Mouse (Mus musculus) T-helper 17 cell (primary cell): ENCODE data around the gene Rdh16f1.

Experiments used
- in situ Hi-C, 2 experiments: fragments of 300-600 bp; cut with MboI, MseI; formaldehyde crosslinking; loops; 1 replicate in 1 of 2; 2 replicates in 1 of 2; pipeline ENCODE4 v1.15.1; 2025; ENCODE audit warnings: high pct_unique_total_duplicates in 2 of 2

Rdh16f1 gene

DNA sequence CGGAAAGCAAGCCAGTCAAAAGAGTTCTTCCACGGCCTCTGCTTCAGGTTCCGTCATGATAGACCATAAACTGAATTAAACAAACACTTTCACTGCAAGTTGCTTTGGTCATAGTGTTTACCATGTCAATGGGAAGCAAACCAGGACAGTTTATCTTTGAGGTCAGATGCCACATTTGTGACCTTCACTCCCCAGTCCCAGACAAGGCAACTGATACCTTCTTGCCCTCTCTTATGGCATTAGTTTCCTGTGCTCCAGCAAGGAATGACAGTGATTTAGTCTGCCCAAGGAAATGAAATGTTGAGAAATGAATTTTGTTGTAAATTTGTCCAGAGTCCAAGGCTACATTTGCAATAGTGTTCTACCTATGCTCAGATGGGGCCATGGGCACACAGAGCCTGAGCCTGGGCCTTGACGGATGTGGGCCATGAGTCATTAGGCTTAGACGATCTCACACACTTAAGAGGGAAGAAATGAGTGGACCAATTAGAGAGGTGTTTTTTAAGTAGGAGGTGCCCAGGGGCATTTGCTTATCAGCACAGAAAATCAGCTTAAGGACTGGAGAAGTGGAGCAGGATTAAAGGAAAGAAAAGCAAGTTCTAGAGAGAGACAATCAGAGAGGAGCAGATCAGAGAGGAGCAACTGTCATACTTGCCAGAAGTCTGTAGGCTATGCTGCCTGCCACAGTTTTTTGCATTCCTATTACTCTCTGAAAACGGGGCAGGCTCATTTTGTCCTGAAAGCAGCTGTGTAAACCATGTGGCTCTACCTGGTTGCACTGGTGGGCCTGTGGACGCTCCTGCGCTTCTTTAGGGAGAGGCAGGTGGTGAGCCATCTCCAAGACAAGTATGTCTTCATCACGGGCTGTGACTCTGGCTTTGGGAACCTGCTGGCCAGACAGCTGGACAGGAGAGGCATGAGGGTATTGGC lies at the start of gene Rdh16f1, which contains the start of gene Rdh1:
Gene Rdh16f1, plus strand, starts transcription at position 607 of the 930 bp plus-strand sequence.
Gene Rdh1, plus strand, starts transcription at position 541 of the 930 bp plus-strand sequence.
- in situ Hi-C loops: loop anchor here in 1 of 2 experiments (10.0 kb wide), 1 partner anchor 825 kb away; no protein-coding TSS in a partner anchor

DNA sequence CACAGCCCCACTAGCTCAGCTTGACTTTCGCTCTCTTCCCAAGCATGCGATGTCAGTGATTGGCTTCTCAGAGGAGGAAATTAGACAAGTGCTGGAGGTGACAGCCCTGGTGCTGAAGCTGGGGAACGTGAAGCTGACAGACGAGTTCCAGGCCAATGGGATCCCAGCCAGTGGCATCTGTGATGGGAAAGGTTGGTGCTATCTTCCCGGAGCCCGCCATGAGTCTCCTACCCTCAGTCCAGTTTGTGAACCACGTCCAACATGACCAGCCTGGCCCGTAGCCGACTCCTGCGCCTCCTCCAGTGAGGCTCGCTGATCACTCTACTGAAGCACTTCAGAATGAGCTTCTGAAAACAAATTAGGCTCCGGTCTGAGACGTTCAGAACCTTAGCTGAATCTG lies 49.3 kb upstream of the Rdh16f1 start:
- in situ Hi-C loops: no loop called here

DNA sequence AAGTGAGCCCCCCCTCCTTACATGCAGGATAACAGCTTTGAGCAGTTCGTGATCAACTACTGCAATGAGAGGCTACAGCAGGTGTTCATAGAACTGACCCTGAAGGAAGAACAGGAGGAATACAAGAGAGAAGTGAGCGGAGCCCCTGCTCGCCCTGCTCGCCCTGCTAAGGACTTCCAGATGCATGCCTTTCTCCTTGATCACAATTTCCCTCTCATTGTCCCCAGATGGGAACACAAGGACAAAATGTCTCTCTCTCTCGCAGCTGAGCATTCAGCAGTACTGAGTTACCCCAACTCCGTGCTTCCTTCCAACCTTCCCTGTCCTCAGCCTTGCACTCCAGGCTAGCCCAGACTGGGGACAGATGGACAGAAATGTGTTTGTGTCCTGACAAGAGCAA lies 46.9 kb upstream of the Rdh16f1 start:
- in situ Hi-C loops: no loop called here

DNA sequence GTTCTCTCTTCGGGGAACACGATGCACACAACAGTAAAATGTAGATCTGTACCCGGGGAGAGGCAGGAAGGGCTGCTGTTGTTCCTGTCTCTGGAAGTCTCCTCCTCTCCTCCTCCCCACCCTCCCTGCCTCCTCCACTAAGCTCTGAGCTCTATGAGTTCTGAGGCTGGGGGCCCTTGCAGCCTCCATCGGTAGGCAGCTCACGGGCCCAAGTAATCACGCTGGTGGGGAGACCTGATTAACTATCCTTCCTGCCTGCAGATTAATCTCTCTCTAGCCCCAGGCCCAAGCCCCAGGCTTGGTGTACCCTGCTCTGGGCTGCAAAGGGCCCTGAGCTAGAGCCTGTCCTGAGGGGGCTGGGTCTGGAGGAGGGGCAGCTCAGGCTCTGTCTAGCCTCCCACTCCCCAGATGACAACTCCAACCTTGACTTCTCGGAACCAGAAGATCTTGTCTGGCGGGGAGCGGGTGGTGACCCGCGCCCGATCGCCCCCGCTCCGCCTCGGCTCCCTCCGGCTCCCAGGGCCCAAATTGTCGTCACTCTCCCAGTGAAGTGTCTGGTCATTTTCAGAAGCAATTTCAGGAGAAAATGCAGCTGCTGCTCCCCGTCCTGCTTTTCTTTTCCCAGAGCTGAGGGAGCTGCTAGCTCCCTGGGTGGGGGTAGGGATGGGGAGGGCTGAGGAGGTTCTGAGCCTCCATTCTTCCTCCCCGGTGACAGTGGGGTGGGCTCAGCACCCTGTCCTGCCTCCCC lies 37.7 kb upstream of the Rdh16f1 start:
- in situ Hi-C loops: no loop called here

DNA sequence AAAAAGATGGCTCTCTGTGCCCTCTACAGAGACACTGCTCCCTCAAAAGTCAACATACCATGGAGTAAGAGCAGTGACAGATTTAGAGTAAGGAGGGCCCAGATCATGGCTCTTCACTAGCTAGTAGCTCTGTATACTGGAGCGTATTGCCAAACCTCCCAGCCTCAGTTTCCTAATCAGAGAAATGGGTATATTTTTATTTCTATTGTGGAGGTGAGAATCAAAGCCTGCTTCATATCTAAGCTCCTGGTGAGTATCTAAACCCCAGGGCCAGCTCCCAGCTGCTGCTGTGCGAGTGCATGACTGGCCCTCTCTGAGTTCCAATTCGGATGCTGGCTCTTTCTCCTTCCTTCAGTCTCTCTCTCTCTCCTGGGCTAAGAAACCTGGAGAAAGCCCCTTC lies 35.4 kb upstream of the Rdh16f1 start, which contains the start of gene Tac2:
Gene Tac2, plus strand, starts transcription at position 301 of the 400 bp plus-strand sequence.
- in situ Hi-C loops: no loop called here

DNA sequence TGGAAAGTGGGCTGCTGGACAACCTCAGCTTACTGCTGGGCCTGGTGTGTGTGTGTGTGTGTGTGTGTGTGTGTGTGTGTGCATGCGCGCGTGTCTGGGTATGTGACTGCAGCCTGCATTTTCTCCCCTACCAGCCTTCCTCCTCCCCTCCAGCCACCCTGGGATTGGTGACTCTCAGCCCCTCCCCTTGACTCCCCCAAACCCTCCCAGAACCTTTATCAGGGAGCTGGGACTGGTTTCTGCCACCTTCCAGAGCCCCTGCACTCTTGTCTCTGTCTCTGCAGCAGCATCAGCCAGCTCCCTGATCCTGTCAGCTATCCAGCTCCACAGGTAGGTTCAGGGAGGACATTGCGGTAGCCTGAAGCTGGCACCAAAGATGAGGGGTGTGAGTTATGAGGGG lies 34.5 kb upstream of the Rdh16f1 start:
- in situ Hi-C loops: no loop called here

DNA sequence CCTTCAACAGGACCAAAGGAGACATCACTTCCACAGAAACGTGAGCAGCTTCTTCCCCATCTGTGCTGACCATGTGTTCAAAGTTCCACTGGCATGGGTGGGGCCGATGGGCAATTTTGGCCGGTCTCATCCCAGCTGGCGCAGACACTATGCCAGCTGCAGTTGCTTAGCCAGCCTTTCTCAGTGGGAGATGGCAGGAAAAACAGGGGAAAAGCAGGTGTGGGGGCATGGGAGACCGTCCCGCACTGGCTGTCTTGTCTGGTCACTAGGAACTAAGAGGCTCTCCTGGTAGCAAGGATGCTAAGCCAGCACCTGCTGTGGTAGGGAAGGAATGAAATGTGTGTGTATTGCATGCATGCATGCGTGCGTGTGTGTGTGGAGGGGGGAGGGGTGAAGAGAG lies 31.1 kb upstream of the Rdh16f1 start:
- in situ Hi-C loops: no loop called here

DNA sequence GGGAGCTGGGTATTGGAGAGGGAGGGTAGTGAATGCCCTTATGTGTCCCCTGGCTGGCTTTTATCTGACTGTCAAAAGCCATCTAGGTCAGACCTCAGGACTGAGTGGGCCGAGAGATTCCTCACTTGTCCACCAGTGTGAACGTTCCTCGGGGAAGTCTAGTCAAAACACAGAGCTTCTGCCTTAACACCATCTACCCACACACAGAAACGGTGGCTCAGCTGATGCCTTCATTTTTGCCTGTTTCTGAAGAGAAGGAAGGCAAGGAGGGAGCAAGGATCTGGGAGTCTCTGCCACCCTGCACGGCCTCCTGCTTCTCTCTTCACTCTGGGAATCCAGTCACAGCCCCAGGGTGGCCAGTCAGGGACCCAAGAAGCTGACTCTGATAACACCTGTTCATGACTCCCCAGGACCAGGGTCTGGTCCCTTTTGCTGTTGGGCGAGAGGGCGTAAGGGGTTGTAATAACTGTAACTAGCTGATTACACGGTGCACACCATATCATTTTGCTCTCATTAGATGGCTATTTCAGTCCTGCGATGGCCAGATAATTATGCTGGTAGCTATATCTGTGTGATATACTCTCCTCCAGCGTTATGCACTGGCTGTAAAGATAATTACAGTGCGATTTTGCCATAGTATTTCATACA lies 29.2 kb upstream of the Rdh16f1 start:
- in situ Hi-C loops: no loop called here

DNA sequence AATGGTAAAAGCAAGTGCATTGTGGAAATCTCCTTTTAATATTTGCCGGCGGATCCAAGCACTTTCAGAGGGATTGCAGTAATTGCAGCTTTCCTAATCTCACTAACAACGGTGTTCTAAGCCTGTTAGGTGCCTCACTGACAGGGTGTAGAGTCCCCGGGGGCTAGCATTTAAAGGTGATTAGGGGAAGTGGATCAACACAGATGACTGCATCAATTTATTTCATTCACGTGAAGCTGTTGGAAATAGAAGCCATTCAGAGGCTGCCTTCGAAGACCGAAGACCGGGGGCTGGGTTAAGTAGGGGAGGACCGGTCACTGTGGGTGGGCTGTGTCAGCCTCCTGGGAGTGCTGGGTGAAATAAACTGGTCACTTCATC lies 28.7 kb upstream of the Rdh16f1 start:
- in situ Hi-C loops: no loop called here

DNA sequence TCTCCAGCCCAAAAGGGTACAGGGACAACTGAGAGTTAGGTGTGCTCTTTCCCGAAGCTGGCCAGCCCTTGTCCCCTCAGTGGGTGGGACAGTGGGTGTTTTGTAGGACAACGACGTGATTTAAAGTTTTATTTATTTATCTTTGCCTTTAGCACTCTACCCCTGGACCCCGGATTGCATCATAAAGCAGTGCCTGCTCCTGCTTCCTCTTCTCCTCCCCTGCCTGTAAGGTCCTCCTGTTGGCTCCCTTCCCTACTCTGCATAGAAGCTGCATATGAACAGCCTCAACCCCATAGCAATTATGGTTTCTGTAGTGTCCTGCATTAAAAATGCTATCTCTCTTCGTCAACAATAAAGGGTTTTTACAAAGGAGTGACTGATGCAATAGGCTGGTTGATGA lies 28.2 kb upstream of the Rdh16f1 start:
- in situ Hi-C loops: no loop called here

DNA sequence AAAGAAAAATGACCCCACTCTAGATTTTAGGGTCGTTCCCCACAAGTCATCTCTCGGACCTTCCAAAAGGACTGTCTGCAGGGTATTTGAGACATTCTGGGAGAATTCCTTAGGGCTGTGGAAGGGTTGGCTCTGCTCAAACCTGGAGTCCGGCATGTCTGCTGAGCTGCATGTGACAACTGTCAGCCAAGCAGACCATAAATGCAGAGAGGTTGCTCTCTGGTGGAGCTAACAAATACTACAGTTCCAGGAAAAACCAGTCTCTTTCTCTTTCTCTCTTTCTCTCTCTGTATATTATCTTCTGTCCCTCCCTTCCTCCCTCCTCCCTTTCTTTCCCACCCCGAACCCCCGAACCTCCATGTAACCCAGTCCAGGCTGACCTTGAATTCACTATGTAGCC lies 25.2 kb upstream of the Rdh16f1 start:
- in situ Hi-C loops: no loop called here

DNA sequence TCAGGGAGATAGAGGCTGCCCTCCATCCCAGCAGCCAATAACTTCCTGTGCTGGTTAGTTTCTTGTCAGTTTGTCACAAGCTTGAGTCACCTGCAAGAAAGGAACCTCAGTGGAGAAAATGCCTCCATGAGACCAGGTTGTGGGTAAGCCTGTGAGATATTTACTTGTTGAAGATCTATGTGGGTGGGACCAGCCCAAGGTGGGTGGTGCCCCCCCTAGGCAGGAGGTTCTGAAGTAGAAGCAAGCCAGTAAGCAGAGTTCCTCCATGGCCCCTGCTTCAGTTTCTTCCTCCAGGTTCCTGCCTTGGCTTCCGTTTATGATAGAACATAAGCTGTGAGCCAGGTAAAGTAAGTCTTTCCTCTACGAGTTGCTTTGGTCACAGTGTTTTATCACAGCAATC lies 23.3 kb upstream of the Rdh16f1 start:
- in situ Hi-C loops: no loop called here

DNA sequence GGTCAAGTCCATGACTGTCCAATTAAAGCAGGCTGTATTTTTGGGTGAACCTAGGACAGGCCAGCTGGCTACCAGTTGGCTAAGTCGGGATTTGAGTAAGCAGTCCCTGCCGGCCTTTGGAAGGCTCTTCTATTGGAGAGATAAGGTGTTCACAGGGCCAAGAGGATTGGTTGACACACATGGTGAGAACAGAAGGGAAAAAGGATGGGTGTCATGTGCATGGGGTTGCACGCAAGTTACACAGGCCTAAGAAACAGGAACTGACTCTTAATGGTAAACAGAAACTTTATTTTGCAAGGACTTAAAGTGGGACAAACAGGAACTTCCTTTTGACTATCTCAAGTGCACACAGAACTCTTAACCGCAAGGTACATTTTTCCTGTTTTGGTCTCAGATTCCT lies 22.7 kb upstream of the Rdh16f1 start:
- in situ Hi-C loops: no loop called here

DNA sequence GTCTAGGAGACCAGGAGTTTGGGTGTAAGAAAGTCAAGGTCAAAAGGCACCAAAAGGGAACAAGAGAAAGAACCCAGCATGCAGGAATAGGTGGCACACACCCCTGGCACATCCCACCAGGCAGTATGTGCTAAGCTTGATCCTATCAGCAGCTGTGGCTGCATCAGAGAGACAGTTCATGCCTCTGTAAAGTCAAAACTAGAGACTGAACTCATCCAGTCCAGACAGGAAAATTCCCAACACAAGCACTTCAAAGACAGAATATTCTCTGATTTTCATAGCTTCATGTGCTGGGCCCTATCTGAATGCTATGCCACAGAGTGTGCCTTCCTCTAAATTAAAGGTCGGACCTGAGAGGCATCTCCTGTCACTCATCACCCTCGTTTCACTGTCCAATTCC lies 22.0 kb upstream of the Rdh16f1 start:
- in situ Hi-C loops: no loop called here

DNA sequence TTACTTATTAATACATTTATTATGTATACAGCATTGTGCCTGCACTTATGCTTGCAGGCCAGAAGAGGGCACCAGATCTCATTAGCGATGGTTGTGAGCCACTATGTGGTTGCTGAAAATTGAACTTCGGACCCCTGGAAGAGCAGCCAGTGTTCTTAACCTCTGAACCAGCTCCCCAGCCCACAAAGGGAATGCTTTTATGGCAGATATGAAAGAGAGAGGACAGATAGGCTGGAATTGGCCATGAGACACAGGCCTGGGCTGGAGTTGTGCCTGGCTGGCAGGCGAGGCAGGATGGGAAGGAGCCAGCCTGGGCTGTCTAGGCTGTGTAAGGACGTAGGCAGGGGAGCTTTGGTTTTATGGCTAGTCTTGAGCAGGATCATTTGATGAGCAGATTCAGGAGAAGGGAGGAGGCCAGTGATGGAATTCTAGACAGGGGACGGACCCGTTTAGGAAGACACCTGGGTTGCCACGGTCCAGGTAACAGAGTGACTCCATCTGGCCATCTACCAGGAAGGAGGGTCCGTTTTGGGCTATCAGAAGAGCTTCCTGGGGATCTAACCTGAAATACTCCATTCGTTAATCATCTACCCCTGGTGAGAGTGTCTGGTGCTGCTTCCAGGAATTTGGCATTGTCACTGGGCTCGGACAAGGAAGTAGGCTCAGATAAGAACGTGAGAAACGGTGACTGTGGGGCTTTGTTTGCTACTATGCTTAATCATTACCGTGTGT lies 21.3 kb upstream of the Rdh16f1 start:
- in situ Hi-C loops: no loop called here

DNA sequence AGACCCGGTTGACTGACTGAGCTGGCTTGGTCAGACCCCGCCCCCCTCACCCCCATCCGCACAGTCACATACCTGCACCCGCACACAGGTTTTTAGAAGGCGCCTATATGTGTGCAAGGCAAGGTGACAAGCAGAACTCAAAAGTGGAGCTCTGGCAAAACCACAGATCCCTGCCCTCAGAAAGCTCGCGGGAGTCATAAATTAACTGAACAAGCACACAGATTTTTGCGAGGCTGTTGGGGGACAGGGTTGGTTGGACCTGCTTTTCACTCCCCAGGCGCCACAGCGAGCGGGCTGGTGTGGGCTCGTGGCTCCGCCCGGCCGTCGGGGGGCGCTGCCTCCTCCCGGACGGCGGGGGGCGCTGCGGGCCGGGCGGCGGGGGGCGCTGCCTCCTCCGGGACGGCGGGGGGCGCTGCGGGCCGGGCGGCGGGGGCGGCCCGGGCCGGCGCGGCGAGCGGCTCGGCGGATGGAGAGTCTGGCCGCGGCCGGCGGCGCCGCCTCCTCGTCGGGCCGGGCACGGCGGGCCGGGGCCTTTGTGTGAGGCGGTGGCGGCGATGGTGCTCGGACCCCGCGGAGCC lies 20.4 kb upstream of the Rdh16f1 start, which contains the start of gene Zbtb39:
Gene Zbtb39, plus strand, starts transcription at position 456 of the 578 bp plus-strand sequence.
- in situ Hi-C loops: no loop called here

DNA sequence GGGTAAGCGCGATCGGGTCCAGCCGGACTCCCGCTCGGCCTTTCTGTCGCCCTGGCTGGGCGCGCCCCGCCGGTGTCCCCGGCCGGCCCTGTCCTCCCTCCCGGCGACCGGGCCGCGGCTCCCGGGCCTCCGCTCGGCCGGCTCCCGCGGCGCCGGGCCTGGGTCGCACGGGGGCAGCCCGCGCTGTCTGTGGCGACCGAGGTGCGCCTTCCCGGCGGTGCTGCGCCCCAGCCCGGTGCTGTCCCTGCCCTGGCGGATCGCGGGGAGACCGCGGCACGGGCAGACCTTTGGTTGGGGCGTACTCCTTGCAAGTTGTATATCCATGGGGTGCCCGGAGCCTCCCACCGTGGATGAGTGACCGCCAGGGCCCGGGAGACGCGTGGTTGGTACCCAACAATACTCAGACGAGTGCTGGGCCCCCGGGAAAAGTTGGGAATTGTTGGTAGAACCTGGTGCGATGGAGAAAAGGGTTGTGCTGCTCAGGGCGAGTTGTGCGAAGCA lies 19.9 kb upstream of the Rdh16f1 start:
- in situ Hi-C loops: loop anchor here in 1 of 2 experiments (5.0 kb wide), 2 partner anchors 62 to 97 kb away; partner anchors contain the start of gene Stat6

DNA sequence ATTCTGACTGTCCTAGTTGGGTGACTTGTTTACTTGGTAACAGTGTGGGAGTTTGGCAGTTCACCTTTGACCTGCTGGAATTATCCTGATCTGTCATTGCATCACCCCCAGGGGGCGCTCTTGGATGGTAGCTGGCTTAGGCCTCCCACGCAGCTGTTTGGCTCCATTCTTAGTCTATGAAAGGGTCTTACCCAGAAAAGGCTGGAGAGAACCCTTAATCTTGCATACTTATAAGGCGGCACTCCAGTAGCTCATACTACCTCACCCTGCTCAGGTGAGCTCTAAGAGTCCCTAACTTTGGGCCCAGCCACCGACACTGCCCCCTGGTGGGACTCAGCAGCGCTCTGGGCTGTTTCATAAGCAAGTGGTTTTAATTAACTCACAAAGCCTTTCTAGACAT lies 14.9 kb upstream of the Rdh16f1 start:
- in situ Hi-C loops: loop anchor here in 1 of 2 experiments (5.0 kb wide), 2 partner anchors 67 to 102 kb away; partner anchors contain the start of gene Stat6

DNA sequence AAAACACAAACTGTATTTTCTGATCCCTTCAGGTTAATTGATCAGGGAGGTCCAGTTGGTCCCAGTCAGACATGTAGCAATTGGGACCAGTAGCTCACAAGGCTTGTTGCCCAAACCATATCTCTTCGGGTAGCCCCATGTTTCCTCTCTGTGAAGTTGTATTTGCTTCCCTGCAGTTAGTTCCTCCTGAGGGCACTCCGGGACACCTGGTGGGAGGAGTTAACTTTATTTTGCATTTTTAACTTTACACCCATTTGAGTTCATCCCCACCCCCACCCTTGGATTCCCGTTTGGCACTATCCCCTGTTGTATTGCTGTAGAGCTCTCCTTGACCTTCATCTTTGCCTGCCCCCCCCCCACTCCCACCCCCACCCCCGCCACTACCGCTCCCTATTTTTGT lies 13.7 kb upstream of the Rdh16f1 start:
- in situ Hi-C loops: no loop called here

DNA sequence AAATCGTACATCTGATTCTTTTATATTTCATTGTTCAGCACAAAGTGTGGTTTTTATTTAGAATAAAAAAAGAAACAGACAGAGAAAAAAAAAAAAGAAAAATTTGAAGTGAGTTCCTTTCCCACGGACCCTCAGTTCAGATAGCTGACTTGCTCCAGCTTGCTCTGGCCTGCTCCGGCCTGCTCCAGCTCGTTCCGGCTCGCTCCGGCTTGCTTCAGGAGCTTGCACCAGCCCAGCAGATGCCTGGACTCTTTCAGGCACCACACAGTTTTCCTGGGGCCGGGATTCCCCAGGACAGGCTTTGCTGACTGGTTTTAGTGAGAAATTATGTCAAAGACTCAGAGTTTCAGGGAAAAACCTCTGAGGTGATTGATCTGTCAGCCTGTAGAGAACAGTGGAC lies 12.3 kb upstream of the Rdh16f1 start:
- in situ Hi-C loops: no loop called here
